Mouse (Mus musculus): ENCODE measurements around the gene Gm21776. TPM values are rescaled to one million over a fixed set of nuclear protein-coding genes. Genes with fewer than 3 reads are reported as not detected.
"Not testable (repeated sequence)": the region's sequence is repeated elsewhere in the genome, so short reads cannot be mapped to it uniquely, and the experiment has no call there.

Gene Gm21776
- polyA plus RNA-seq (2012; rRNA removed) (not detected in 2 replicates), polyA plus RNA-seq (2014; fragmentation: Nextera tagmentation; extraction: Ambion mirVana) (not detected in 2 replicates)

DNA sequence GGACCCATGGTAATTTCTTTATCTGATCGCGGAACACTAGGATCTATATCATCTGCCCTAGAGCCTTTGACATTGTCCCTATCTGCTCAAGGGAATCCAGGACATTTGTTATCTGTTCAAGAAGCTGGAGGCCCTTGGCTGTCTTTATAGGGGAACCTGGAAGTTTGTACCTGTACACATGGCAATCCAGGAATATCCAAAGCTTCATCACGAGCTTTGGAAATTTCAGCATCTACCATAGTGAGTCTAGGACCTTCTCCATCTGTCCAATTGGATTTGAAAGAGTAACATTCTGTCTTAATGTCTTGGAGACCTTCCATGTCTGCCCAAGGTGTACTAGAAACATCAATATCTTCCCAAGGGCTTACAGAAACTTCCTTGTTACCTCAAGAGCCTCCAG is at the start of gene Gm21776:
Gene Gm21776 (plus strand): TSS at position 301 of the 400 bp plus-strand sequence.
- H3K9ac ChIP-seq (ENCODE audit: low read depth, low read length, severe bottlenecking); H3K9me3 ChIP-seq (ENCODE audit: control insufficient read depth, low read length); H3K27me3 ChIP-seq (ENCODE audit: control insufficient read depth, insufficient read depth, low read length); ATAC-seq (ENCODE audit: low FRiP score, low read depth); H3K4me3 ChIP-seq (replicated peaks; ENCODE audit: low read length); H3K27ac ChIP-seq (replicated peaks; ENCODE audit: low read depth, low read length); DNase-seq (ENCODE audit: low spot score); H3K4me1 ChIP-seq (ENCODE audit: control insufficient read depth, insufficient read depth, low read length); H3K36me3 ChIP-seq (ENCODE audit: control insufficient read depth, insufficient read depth, low read length); H3K4me2 ChIP-seq (replicated peaks; ENCODE audit: low read depth, low read length, severe bottlenecking): not testable (repeated sequence)
- WGBS: no CpG with 5 or more reads among the region's 3 CpGs
